ENCODE assay signal across 9 mouse cellular contexts in genomic region chr3:38255674-38256073, GRCm38 (mm10).
DNase-seq lines count a peak whose midpoint lies in the region; ATAC-seq and TF ChIP-seq lines count a peak whose summit lies in the region.
"Had no signal": no experiment of that assay in that cellular context is flagged by ENCODE, and none has a peak within 500 bp of the region (broad histone marks: within the 10 kb centered on the region; RNA-seq: fewer than 3 reads in every experiment).

No protein-coding gene starts in this region.

- H3K36me3 ChIP-seq in neural tube, embryonic 11.5 days (ENCODE audit: control insufficient read depth, insufficient read depth, low read length), result no peaks in the 10 kb centered on the region
- H3K36me3 ChIP-seq in neural tube, embryonic 15.5 days, result no peaks in the 10 kb centered on the region
- H3K36me3 ChIP-seq in myocyte (ENCODE audit: control insufficient read depth, insufficient read depth), result no peaks in the 10 kb centered on the region
- H3K36me3 ChIP-seq: liver, embryonic 15.5 days had no signal

- WGBS in neural tube, embryonic 11.5 days, result 14% methylated on average over 2 of the region's 2 CpGs
- 12% methylated on average over 2 of the region's 2 CpGs for WGBS in neural tube, embryonic 15.5 days

- no peak overlapping the region for H3ac ChIP-seq in myocyte (ENCODE audit: control insufficient read depth, insufficient read length)

- peak; percentile 74; the same call in 1 of the 2 replicates for ATAC-seq in neural tube, embryonic 11.5 days (ENCODE audit: insufficient read depth, low FRiP score, low TSS enrichment)
- no peak for ATAC-seq in neural tube, embryonic 15.5 days (ENCODE audit: low FRiP score)
- no peak for ATAC-seq in inflammation-experienced regulatory T-cells, adult 6 months

- no peaks in the 10 kb centered on the region for H3K27me3 ChIP-seq in neural tube, embryonic 11.5 days (ENCODE audit: control insufficient read depth, insufficient read depth, low read length)
- H3K27me3 ChIP-seq in neural tube, embryonic 15.5 days (replicated peaks), result no peaks in the 10 kb centered on the region; the same call in 1 of the 2 replicates
- no peaks in the 10 kb centered on the region for H3K27me3 ChIP-seq in myocyte (ENCODE audit: control insufficient read depth, insufficient read depth, insufficient read length)
- H3K27me3 ChIP-seq: liver, embryonic 15.5 days had no signal

- no peak for TF ChIP-seq POLR2A in myocyte (IDR thresholded peaks at IDR 0.05; ENCODE audit: insufficient read length, low read depth)

- H3K4me2 ChIP-seq in neural tube, embryonic 11.5 days (ENCODE audit: low read depth), result no peak overlapping the region
- H3K4me2 ChIP-seq in neural tube, embryonic 15.5 days, result no peak overlapping the region
- H3K4me2 ChIP-seq in myocyte (ENCODE audit: low read depth), result peak overlapping the region; percentile 48
- H3K4me2 ChIP-seq: liver, embryonic 15.5 days had no signal

- H3K9ac ChIP-seq in neural tube, embryonic 11.5 days (ENCODE audit: low read length), result no peak overlapping the region
- H3K9ac ChIP-seq in neural tube, embryonic 15.5 days (replicated peaks), result no peak overlapping the region
- H3K9ac ChIP-seq: liver, embryonic 15.5 days had no signal

- peak; percentile 78 for TF ChIP-seq CTCF in left cerebral cortex, adult 2 months (IDR thresholded peaks at IDR 0.05)

- intact Hi-C loops in left cerebral cortex, adult 2 months (cut with DNase I), result loop anchor here (1.0 kb wide), 1 partner anchor 594 kb away; no protein-coding TSS in a partner anchor

- peaks cover 5% of the 10 kb centered on the region; the same call in 1 of the 2 replicates for H3K4me1 ChIP-seq in neural tube, embryonic 11.5 days (ENCODE audit: control insufficient read depth, insufficient read depth, low read length)
- H3K4me1 ChIP-seq in neural tube, embryonic 15.5 days, result 0 out of 2 replicates have a peak, but pooled peaks cover 5% of the 10 kb centered on the region

- DNase-seq in neural tube, embryonic 11.5 days (ENCODE audit: low spot score), result peak; percentile 58
- peak; percentile 83 for DNase-seq in adipocyte (ENCODE audit: low spot score)
- DNase-seq in embryo, embryonic 11 days, result peak; percentile 79
- DNase-seq in heart, postnatal 4 days, result peak; percentile 54
- DNase-seq in left cerebral cortex, adult 2 months (ENCODE audit: extremely low spot score in 1 of 2, low spot score in 2 of 2), result peak; percentile 35 to 45

- H3K79me2 ChIP-seq in myocyte (ENCODE audit: control insufficient read depth, insufficient read depth), result no peaks in the 10 kb centered on the region

- no peaks in the 10 kb centered on the region for H3K9me3 ChIP-seq in neural tube, embryonic 11.5 days (ENCODE audit: control insufficient read depth, low read length)
- no peaks in the 10 kb centered on the region for H3K9me3 ChIP-seq in neural tube, embryonic 15.5 days (replicated peaks)
- H3K9me3 ChIP-seq: liver, embryonic 15.5 days had no signal

- H3K4me3 ChIP-seq in neural tube, embryonic 11.5 days (ENCODE audit: low read depth, low read length), result no peak overlapping the region
- H3K4me3 ChIP-seq in neural tube, embryonic 15.5 days (replicated peaks), result no peak overlapping the region
- no peak overlapping the region for H3K4me3 ChIP-seq in left cerebral cortex, adult 2 months
- no peak overlapping the region for H3K4me3 ChIP-seq in myocyte
- H3K4me3 ChIP-seq: liver, embryonic 15.5 days had no signal

- H3K27ac ChIP-seq in neural tube, embryonic 11.5 days (ENCODE audit: low read depth, low read length), result no peak overlapping the region
- no peak overlapping the region for H3K27ac ChIP-seq in neural tube, embryonic 15.5 days (replicated peaks)
- H3K27ac ChIP-seq in left cerebral cortex, adult 2 months, result no peak overlapping the region
- H3K27ac ChIP-seq: liver, embryonic 15.5 days had no signal

TF ChIP-seq in myocyte, 11 proteins besides CTCF, POLR2A, EP300 and RAD21:
- no peak for TF ChIP-seq E2F4 (IDR thresholded peaks at IDR 0.05; ENCODE audit: insufficient read depth)
